Mouse (Mus musculus): ENCODE results near the gene Vmn1r200.

The Vmn1r200 gene

DNA sequence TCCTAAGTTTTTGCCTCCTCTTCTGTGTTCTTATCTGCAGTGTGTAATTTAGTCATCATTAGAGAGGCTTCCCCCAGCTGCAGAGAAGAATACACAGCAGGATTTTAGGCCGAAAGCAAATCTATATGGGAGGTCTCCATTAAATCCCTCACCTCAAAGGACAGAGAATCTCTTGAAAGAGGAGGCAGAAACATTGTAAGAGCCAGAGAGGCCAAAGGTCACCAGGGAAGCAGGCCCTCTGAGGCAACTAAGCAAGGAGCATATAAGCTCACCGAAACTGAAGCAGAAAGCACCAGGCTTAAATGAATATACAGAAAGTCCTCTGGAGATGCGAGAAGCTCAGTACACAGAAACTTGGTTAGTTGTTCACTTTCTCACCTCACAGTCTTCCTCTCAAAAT lies at the start of gene Vmn1r200:
Gene Vmn1r200 (plus strand): TSS at position 301 of the 400 bp plus-strand sequence.
- no peak for DNase-seq (ENCODE audit: low spot score in 2 of 2)

DNA sequence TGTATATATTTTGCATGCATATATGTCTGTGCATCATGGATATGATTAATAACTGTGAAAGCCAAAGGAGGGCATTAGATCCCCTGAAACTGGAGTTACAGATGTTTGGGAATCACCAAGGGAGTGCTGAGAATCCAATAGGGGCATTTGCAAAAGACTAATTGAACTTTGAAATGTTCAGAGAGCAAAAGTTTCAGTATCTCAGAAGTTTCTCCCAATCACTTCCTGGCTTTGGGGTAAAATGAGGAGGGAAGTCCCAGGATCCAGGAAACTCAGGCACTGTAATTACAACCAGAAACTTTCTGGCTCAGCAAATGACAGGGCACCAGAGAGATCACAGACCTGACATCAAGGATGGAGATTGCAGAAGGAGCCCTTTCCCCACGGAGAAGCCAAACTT lies 40.1 kb upstream of the Vmn1r200 start, which contains the start of gene Vmn1r198:
Gene Vmn1r198 (plus strand): TSS at position 301 of the 400 bp plus-strand sequence.
- DNase-seq (ENCODE audit: low spot score in 2 of 2), result no peak

DNA sequence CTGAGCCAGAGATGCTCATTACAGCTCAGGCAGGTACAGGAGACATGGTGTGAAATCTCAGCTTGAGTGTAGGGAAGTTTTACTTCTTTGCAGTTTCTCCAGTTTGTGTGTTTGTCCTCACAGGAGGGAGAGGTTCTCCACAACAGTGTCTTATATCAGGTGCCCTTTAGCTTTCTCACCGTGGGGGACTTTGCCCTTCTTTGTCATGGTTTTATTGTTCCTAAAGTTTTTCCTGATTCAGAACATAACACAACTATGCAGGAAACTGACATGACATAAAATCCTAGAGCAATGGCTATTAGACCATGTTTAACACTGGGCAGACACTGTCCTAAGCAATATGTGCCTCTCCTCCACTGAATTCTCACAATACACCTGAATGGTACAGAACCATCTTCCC lies 39.4 kb upstream of the Vmn1r200 start:
- no peak for DNase-seq (ENCODE audit: low spot score in 2 of 2)

DNA sequence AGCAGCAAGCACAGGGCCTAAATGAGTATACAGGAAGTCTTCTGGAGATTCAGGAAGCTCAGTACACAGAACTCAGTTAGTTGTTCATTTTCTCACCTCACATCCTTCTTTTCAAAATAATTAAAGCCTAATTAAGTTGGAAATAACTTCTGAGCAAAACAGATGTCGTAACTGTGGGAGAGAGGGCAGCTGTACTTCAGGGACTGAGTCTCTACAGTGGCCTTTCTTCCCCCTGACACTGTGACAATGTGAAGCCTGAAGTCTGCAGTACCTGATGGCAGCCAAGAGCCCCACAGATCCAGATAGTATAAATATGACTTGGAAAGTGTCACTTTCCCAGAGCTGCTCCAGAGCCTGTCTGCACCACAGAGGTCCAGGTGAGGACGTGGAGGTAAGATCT lies 10.7 kb upstream of the Vmn1r200 start, which contains the start of gene Vmn1r199:
Gene Vmn1r199 (plus strand): TSS at position 301 of the 400 bp plus-strand sequence.
- DNase-seq (ENCODE audit: low spot score in 2 of 2), result no peak

DNA sequence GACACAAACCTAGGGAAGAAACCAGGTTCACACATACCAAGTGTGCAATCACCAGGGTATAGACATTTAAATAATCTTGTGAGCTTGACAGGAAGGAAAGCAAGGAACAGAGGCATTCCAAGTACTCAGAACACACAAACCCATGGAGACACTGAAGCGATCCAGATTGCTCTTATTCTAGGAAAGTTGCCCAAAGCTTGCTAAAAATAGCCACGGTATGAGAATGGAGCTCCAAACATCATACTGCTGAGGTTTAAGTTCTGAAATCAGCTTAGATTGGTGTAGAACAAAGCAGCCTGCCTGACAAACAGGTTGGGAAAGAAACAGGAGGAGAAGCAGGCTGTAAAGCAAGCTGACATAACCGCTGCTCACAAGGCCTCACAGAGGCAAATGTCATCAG lies 9.0 kb upstream of the Vmn1r200 start:
- peak; percentile 23 to 58 for DNase-seq (ENCODE audit: low spot score in 2 of 2)

DNA sequence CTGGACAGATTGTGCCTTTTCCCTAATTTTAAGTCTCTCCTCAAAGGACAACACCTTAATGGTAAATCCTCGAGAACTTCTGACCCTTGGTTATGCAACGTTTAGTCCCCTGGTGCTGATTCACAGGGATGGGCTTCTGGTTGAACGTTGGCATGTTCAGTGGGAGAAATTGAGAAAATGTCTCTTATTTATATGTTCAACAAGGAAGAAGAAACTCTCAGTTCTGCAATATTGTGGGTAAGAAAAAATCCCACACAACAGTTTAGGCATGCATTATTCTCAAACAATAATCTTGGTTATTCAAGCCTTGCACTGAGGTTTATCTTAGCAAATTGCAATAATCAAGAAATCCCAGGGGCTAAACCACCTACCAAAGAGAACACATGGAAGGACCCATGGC lies 6.8 kb upstream of the Vmn1r200 start:
- no peak for DNase-seq (ENCODE audit: low spot score in 2 of 2)

DNA sequence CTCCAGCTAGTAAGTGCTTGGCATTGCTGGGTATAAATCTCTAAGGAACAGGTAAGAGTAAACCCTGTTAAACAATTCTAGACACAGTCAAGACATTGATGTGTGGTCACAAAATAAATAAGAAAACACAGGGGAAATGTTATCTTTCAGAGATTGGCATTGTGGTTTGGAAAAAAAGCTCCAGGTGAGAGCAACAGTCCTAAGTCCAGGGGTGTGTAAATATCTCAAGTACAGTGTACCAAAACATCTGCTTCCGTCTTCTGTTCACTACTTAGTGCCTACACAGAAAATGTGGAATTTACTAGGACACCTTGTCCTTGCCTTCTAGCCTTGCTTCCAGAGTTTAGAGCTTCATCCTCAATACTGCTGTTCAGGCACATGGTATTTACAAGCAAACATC lies 3.1 kb upstream of the Vmn1r200 start:
- DNase-seq (ENCODE audit: low spot score in 2 of 2), result no peak

DNA sequence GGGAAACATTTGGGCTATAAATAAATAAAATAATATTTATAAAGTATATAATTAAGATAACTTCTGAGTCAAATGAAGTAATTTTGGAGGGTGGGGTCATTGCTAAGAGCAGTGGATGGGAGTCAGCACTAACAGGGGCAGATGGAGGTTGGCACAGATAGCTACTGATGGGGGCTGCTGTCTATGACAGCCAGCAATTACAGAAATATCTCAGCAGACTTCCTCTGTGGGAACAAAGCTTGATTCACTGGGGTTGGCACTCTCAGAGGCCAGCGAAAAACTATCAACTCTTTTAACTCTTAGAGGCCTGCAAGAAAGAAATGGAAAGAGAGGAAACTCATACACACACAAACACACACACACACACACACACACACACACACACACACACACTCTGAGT lies 12.8 kb downstream of the Vmn1r200 start:
- no peak for DNase-seq (ENCODE audit: low spot score in 2 of 2)
